Mouse (Mus musculus): Measurements from ENCODE around the gene Rabgap1.

The Rabgap1 gene

GRCm38 (mm10) chr2:37516030-37516710 lies 73.1 kb downstream of the Rabgap1 start, which contains the start of gene Gpr21:
Gene Gpr21 (plus strand): TSS chr2:37516332.
- DNase-seq (ENCODE audit: low spot score in 2 of 2), result no peak

- DNase-seq (ENCODE audit: low spot score in 2 of 2), result peak; percentile 26 to 27
Measured at GRCm38 (mm10) chr2:37516922-37517462, 73.9 kb downstream of the Rabgap1 start.

GRCm38 (mm10) chr2:37518561-37519285 lies 75.6 kb downstream of the Rabgap1 start:
- DNase-seq (ENCODE audit: low spot score in 2 of 2), result no peak

- no peak for DNase-seq (ENCODE audit: low spot score in 2 of 2)
Measured at GRCm38 (mm10) chr2:37519286-37519640, 76.2 kb downstream of the Rabgap1 start.

GRCm38 (mm10) chr2:37527587-37527986 lies 84.5 kb downstream of the Rabgap1 start:
- no peak for DNase-seq (ENCODE audit: low spot score in 2 of 2)

GRCm38 (mm10) chr2:37529397-37529796 lies 86.3 kb downstream of the Rabgap1 start:
- no peak for DNase-seq (ENCODE audit: low spot score in 2 of 2)

GRCm38 (mm10) chr2:37530766-37531165 lies 87.7 kb downstream of the Rabgap1 start:
- DNase-seq (ENCODE audit: low spot score in 2 of 2), result no peak

GRCm38 (mm10) chr2:37531639-37532038 lies 88.6 kb downstream of the Rabgap1 start:
- DNase-seq (ENCODE audit: low spot score in 2 of 2), result no peak

GRCm38 (mm10) chr2:37549346-37550012 lies 106.4 kb downstream of the Rabgap1 start:
- DNase-seq (ENCODE audit: low spot score in 2 of 2), result no peak

- no peak for DNase-seq (ENCODE audit: low spot score in 2 of 2)
Measured at GRCm38 (mm10) chr2:37556366-37556765, 113.3 kb downstream of the Rabgap1 start.

- no peak for DNase-seq (ENCODE audit: low spot score in 2 of 2)
Measured at GRCm38 (mm10) chr2:37565579-37565978, 122.5 kb downstream of the Rabgap1 start.

GRCm38 (mm10) chr2:37566035-37566434 lies 123.0 kb downstream of the Rabgap1 start:
- DNase-seq (ENCODE audit: low spot score in 2 of 2), result no peak

- no peak for DNase-seq (ENCODE audit: low spot score in 2 of 2)
Measured at GRCm38 (mm10) chr2:37569888-37570287, 126.8 kb downstream of the Rabgap1 start.

GRCm38 (mm10) chr2:37570703-37571102 lies 127.6 kb downstream of the Rabgap1 start:
- DNase-seq (ENCODE audit: low spot score in 2 of 2), result no peak

GRCm38 (mm10) chr2:37572141-37572540 lies 129.1 kb downstream of the Rabgap1 start:
- no peak for DNase-seq (ENCODE audit: low spot score in 2 of 2)

- DNase-seq (ENCODE audit: low spot score in 2 of 2), result no peak
Measured at GRCm38 (mm10) chr2:37576661-37577060, 133.6 kb downstream of the Rabgap1 start.

GRCm38 (mm10) chr2:37578185-37578584 lies 135.1 kb downstream of the Rabgap1 start:
- no peak for DNase-seq (ENCODE audit: low spot score in 2 of 2)

GRCm38 (mm10) chr2:37587919-37588318 lies 144.8 kb downstream of the Rabgap1 start:
- no peak for DNase-seq (ENCODE audit: low spot score in 2 of 2)
